Mouse (Mus musculus) thymus, postnatal 10 days (tissue): ENCODE measurements around the gene Rimkla.
"Not testable (repeated sequence)": the region's sequence is repeated elsewhere in the genome, so short reads cannot be mapped to it uniquely, and the experiment has no call there.

ENCODE experiments used
- DNase-seq, 2 experiments: peaks; one replicate each; pipeline ENCODE4 v3.0.0; 2021; ENCODE audit warnings: low spot score in 2 of 2

Rimkla gene

GRCm38 (mm10) chr4:119492291-119492932 lies at the start of gene Rimkla:
Rimkla (minus strand) TSS chr4:119492628.
- peak; percentile 46 to 65 for DNase-seq

DNA sequence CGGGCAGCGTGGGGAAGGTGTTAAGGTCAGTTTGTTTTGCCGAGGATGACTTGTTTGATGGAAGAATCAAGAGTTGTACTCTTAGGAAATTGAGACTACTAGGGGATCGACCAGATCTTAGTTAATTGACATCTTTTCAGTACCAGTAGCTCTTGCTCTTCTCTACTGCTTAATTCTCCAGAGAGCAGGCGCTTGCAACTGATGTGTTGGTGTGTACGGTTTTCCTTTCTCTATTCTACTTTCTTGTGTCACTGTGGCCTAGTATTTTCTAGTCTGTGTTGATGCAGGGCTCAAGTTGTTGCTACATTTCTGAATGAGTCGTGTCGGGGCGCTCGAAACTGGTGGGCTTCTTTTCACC lies 48.1 kb upstream of the Rimkla start:
- DNase-seq, result no peak

- peak; percentile 53 for DNase-seq
These were observed 47.6 kb upstream of the Rimkla start for GRCm38 (mm10) chr4:119539836-119540532.

GRCm38 (mm10) chr4:119539031-119539824 lies 46.8 kb upstream of the Rimkla start, which contains the start of gene Frg2f1:
Frg2f1 (minus strand) TSS chr4:119539529.
- DNase-seq, result peak; percentile 91 to 95

DNA sequence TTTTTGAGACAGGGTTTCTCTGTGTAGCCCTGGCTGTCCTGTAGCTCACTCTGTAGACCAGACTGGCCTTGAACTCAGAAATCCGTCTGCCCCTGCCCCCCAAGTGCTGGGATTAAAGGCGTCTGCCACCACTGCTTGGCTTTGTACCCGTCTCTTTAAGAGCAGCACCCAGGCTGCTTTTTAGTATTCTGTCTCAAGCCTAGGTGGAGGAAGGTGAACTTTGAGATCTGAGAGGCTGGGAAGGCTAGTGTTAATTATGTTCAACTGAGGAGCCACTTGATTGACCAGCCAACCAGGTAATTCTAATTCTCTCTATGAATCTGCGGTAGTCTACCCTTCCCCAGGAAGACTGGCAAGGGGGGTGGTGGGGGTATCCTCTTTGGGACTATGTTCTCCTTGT lies 45.0 kb upstream of the Rimkla start:
- no peak for DNase-seq

GRCm38 (mm10) chr4:119536615-119537014 lies 44.2 kb upstream of the Rimkla start, which contains the start of gene Foxj3:
Foxj3 (plus strand) TSS chr4:119537004.
- DNase-seq, result not testable (repeated sequence)

GRCm38 (mm10) chr4:119535103-119535502 lies 42.7 kb upstream of the Rimkla start:
- DNase-seq, result no peak

- DNase-seq, result peak in 1 of 2 experiments; percentile 33
These were observed 39.4 kb upstream of the Rimkla start for GRCm38 (mm10) chr4:119531813-119532212.

- no peak for DNase-seq
These were observed 34.0 kb upstream of the Rimkla start for GRCm38 (mm10) chr4:119526329-119526845.

DNA sequence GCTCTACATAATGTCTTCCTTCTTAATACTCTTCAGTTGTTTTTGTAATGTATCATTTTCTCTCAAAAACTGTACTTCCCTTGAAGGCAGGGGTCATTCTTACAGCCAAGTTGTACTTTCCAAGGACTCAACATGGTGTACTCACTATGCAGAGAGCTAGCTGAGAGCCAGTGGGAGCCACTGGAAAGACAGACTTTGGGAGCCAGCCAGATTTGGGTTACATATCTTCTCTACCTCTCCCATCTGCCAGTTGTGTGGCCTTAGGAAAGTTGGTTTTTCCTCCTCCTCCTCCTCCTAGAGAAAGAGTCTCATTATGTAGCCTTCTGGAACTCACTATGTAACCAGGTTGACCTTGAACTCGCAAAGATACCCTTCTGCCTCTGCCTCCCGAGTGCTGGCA lies 32.0 kb upstream of the Rimkla start:
- no peak for DNase-seq

- DNase-seq, result no peak
These were observed 31.6 kb upstream of the Rimkla start for GRCm38 (mm10) chr4:119524010-119524409.

DNA sequence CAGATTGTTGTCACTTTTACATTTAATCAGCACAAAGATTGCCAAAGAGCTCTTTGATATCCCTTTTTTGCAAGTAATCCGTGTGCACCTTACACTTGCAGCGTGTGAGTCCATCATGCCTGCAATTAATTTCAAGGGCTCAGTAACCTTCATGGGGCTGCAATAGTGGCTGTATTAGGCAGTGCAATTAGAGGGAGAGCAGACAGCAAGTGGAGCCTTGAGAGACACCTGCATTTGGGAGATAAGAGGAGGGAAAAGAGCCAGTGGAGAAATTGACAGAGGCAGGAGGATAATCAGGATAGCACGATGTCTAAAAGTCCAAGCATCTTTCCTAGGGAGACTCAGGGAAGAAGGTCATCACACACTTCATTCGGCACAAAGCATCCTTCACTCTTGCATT lies 31.1 kb upstream of the Rimkla start:
- no peak for DNase-seq

DNA sequence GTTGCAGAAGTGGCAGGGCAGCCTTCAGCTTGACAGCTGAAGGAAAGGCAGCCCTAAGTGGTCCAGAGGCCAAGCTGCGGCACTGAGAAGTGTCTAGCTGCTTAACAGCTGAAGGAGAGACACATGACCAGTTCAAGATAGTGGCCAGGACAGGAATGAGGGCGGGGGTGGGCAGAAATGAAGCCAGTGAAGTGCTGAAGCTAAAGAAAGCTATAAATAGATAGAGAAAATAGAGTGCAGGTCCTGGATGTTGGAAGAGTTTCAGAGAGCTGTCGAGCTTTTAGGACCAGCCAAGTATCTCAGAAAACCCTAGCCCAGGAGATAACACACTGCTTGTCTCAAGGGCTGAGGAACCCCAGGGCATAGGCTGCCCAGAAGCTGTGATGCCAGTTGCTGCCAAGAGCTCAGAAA lies 20.3 kb upstream of the Rimkla start:
- DNase-seq, result no peak

GRCm38 (mm10) chr4:119511591-119511990 lies 19.2 kb upstream of the Rimkla start:
- no peak for DNase-seq

DNA sequence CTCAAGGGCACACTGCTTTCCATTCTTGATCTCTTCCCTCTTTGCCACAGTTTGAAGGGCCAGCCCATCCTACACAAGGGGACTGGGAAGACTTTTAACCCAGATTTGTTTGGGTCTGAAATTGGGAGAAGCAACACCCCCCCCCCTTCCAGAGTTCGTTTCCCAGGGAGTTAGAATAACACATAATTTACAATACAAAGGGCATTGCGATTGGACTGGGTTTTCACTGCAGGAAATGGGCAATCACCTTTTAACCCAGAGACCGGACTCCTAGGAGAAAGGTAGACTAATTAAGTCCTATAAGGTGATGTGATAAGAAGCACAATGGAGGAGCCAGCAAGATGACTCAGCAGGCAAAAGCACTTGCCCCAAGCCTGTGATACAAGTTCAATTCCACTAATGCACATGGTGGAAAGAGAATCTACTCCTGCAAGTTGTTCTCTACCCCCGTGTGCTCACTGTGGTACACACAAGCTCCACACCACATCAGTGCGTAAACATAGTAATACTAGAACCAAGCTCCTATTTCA lies 6.0 kb upstream of the Rimkla start:
- DNase-seq, result no peak

DNA sequence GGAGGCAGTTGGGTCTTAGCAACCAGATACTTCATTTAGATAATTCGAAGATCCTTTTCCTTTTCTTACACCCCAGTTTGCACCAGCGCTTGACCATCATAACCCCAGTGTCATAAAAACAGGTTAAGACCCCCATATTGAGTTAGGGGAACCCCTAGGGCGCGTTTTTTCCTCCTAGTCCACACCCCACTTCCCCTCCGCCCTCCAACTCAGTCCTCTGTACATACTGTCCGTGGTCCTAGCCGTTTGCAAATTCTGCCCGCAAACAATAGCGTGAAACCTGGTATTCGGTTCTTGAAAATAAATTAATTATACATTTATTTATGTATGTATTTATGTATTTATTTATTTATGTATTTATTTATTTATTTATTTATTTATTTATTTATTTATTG lies 502 bp upstream of the Rimkla start:
- DNase-seq, result no peak

GRCm38 (mm10) chr4:119490806-119491205 lies 1.6 kb downstream of the Rimkla start:
- peak; percentile 8 to 27 for DNase-seq

DNA sequence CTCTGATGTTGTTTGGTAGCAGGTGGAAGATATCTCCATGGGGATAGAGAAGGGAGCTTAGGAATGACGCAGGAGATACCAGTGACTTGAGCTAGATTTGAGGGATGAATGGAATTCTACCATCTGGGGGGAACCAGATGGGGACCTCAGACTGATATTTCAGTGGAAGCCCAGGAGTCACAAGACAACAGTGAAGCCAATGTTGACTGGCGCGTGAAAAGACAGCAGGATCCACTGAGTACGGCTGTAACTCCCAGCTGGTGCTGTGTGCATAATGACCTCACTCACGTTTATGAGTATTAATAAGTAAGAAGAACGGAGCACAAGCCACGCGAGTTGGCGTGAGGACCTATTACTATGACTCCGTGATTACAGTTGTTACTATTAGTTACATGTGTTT lies 2.8 kb downstream of the Rimkla start:
- no peak for DNase-seq

GRCm38 (mm10) chr4:119484882-119485281 lies 7.5 kb downstream of the Rimkla start:
- DNase-seq, result no peak

DNA sequence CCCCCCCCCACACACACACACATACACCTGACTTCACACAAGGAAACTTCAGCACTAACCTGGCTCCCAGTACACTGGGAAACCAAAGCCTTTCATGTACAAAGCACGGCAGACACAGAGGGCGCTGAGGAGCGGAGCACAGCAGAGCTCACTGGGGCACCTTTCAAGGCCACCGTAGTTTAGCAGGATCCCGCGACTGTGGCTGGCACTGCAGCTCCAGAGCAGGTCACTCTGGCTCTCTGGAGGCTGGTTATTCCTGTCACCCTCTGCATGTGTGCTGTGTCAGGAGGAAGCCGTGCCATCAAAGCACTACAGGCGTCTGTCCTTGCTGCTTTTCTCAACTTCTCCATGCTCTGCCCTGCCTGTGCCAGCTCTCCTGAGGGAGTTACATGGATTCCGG lies 9.4 kb downstream of the Rimkla start:
- peak in 1 of 2 experiments; percentile 15 for DNase-seq

- no peak for DNase-seq
These were observed 19.3 kb downstream of the Rimkla start for GRCm38 (mm10) chr4:119473150-119473549.

- DNase-seq, result no peak
These were observed 19.9 kb downstream of the Rimkla start for GRCm38 (mm10) chr4:119472545-119472944.
